Mouse (Mus musculus) erythroid progenitor cell, adult 5-6 weeks (primary cell): ENCODE results near the gene Mocs1. TPM values are rescaled to one million over a fixed set of nuclear protein-coding genes. Genes with fewer than 3 reads are reported as not detected.

Experiments used
- ATAC-seq: replicated peaks from 2 replicates; pipeline ENCODE4 v1.8.0; 2016; ENCODE audit warnings: moderate number of reproducible peaks, mild to moderate bottlenecking, moderate TSS enrichment, inconsistent platforms; ENCODE audit not compliant: poor library complexity, low FRiP score, severe bottlenecking
- total RNA-seq, 2 experiments: library from RNA; stranded (forward) in 1 of 2; stranded (reverse) in 1 of 2; fragments of 150-400 nt in 1 of 2; fragments of 186-747, 209-891 nt in 1 of 2; gene quantifications; 2 replicates each; pipeline versions ENCODE4 v1.2.3 to v1.2.4; 2015 to 2017; ENCODE audit warnings: low replicate concordance in 2 of 2

The Mocs1 gene
- total RNA-seq, 2 experiments from 2014 or later, result 42.9 to 136 TPM

- no peak for ATAC-seq
Observed at GRCm38 (mm10) chr17:49472626-49473025, 44.5 kb downstream of the Mocs1 start.

GRCm38 (mm10) chr17:49474051-49474450 lies 45.9 kb downstream of the Mocs1 start:
- no peak for ATAC-seq

DNA sequence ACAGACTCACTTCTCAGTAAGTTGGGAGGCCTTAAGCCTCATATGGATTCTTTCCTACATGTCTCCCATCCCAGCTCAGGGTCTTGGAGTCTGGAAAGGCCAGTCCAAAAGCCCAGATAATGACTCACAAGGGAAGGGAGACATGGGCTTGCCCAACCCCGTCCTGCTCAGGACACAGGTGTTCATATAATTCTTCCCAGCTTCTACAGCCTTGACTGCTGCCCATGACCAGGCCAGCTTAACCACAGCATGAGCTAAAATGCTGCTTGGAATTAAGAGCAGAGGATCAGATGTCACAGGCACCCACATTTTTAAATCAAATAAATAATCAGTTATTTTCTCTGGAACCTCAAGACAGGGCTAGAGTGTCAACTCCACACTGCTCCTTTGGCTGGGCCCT lies 47.0 kb downstream of the Mocs1 start:
- no peak for ATAC-seq

DNA sequence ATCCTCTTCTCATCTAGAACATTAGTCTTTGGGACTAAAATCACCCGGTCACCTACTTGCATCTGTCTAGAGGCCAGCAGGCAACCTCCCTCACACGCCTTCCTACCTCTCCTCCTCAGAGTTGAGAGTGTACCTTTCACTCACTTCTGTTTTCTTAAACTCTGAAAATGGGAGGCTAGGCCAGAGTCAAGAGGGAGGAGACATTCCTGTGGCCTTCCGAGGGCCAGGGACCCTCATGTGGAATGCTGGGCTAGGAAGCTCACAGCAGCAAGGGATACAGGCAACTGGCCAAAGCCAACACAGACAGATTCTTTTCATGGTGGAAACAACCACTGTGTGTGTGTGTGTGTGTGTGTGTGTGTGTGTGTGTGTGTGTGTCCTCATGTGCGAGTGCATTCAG lies 49.2 kb downstream of the Mocs1 start:
- no peak for ATAC-seq

DNA sequence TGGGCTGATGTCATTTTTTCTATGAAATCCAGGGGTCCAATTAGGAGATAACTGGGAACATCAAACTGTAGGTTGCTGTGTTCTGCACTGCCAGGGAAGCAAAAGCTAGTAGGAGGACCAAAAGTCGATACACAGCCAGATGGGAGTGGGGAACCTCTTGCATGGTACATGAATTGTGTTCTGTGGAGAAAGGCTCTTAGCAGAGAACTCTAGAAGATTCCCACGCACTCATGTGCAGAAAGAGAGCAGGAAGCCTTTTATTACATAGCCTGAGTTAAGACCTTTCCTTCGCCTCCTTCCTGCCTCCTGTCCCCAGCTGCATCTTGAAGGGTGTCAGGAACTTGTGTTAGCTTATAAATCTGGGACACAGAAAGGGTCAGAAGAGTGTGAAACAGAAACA lies 53.7 kb downstream of the Mocs1 start:
- no peak for ATAC-seq

DNA sequence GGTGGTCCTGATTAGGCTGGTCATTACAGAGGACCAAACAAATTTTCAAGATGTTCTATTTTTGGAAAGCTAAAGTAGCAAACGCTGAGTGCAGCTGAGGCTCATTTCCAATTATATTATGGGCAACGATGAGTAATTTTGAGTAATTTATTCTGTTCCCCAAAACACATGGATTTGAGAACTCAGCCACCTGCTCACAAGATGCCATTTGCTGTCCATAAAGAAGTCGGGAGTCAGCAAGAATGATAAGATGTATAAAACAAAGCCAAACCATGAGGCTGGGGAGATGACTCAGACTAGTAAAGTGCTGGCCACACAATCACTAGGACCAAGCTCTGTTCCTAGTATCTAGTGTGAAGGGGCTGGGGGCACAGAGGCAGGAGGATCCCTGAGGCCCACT lies 56.3 kb downstream of the Mocs1 start:
- no peak for ATAC-seq

DNA sequence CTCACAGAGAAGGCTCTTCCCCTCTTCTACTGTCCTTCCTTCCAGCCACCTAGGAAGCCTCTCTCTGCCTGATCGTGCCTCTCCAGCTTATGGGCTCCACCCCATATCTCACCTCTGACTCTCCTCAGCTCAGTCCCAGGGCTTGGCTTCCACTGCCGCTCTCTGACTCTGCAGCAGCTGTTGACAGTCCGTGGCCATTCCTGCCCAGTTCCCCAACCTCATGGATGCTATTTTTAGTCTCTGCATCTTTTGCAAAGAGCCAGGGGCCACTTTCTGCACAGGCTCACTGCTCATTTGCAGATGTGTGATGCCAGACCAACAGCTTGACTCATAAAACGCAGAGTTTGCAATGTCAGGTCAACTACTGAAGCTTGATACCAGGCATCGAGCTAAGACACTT lies 60.9 kb downstream of the Mocs1 start:
- ATAC-seq, result no peak

DNA sequence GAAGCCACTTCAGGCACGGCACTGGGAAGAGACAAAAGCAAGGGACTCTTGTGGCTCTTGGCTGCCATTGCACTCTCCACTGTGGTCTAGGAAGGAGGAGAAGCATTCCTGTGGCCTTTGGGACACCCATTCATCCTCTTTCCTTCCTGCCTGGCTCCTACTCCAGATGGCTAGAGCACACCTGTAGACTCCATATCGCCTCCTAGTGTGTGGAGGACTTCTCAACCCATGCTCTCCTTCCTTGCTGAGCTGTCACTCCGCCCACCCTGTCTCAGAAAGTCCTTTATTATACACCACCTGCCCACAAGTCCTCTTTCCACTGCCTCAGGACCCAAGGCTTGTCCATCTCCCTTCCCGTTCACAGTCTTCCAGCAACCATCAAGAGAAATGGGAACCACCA lies 65.1 kb downstream of the Mocs1 start:
- ATAC-seq, result no peak

- no peak for ATAC-seq
Observed at GRCm38 (mm10) chr17:49498169-49498568, 70.0 kb downstream of the Mocs1 start.

DNA sequence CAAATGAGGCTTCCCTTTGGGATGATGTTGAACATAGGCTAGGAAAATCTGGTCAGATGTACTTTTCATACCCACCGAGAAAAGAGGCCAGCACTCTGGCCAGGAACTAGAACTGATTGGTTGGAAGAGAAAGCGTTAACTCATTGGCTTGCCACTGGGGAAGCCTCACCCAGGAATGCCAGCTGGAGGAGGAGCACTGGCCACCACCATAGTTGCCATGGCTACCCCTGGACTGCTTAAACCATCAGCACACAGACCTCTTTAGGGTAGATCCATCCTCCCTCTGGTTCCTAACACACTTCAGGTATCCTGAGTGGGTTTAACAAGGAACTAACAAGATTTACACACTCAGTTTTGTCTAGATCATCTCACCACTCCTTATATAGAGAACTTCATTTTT lies 71.5 kb downstream of the Mocs1 start:
- no peak for ATAC-seq

DNA sequence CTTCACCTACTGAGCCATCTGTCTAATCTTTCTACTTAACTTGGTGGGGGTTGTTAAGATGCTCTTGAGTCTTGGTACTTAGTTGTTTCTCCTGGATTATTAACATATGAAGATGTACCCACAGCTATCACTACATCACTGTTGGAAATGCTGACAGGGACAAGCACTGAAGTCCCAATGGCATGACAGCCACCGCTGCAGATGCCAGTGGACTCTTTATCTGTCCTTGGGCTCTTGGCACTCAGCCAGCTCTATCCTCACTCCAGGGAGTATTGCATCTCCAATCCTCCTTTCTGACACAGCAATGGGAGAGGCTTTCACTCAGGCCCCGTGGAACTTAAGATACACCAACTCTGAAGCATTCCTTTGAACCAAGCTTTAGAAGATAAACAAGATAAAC lies 72.1 kb downstream of the Mocs1 start:
- ATAC-seq, result no peak

GRCm38 (mm10) chr17:49503246-49503900 lies 75.2 kb downstream of the Mocs1 start:
- ATAC-seq, result no peak

Other genes with a start within 250 kb of the Mocs1 start
- not detected in 2 replicates for gene Daam2, start 136.0 kb downstream of the Mocs1 start, total RNA-seq (2015; ENCODE audit: low replicate concordance)
- 0.08 and 0.26 TPM in 2 replicates for gene Daam2, start 136.0 kb downstream of the Mocs1 start, total RNA-seq (2017; ENCODE audit: low replicate concordance)
- gene Kif6, start 186.8 kb downstream of the Mocs1 start, total RNA-seq (2015; ENCODE audit: low replicate concordance), result not detected in 2 replicates
- not detected in 2 replicates for gene Kif6, start 186.8 kb downstream of the Mocs1 start, total RNA-seq (2017; ENCODE audit: low replicate concordance)